Mouse (Mus musculus): Measurements from ENCODE around the gene Cdk8.

DNA sequence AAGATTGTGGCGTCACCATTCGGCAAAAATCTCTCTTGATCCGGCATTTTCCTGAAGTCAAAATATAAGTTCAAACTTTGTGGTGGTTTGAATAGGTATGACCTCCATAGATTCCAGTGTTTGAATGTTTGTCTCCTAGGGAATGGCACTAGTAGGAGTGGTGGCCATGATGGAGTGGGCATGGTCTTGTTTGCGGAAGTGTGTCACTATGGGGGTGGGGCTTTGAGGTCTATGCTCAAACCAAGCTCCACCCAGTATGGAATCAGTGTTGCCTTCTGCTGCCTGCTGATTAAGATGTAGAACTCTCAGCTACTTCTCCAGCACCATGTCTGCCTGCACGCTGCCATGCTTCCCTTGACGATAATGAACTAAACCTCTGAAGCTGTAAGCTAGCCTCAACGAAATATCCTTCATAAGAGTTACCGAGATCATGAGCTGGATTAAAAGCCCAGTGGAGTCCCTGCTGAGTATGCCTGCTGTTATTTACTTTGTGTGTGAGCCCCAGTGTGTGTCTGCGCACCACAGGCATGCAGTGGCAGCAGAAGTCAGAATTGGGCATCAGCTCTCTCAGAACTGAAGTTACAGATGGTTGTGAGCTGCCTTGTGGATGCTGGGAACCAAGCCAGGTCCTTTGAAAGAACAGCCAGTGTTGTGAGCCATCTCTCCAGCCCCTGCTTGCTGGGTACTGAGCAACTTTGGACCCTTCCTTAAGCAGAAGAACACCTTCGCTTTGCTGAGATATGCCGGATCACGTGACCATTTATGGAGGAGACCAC, 114.1 kb downstream of the Cdk8 start:
- no peak for TF ChIP-seq GATA1 (IDR thresholded peaks at IDR 0.05; ENCODE audit: low read depth, low read length)
- TF ChIP-seq MAFK (IDR thresholded peaks at IDR 0.05; ENCODE audit: borderline replicate concordance, low read depth, low read length) = no peak
- no peak for TF ChIP-seq CTCF (IDR thresholded peaks at IDR 0.05 in 2 of 3, conservative IDR thresholded peaks at IDR 0.05 in 1 of 3; ENCODE audit: control insufficient read depth in 1 of 3, insufficient read depth in 1 of 3, low read depth in 2 of 3, low read length in 3 of 3, poor library complexity in 1 of 3, severe bottlenecking in 1 of 3)
- no peak for TF ChIP-seq MYC (IDR thresholded peaks at IDR 0.05; ENCODE audit: low read depth, low read length)
- TF ChIP-seq USF1 (IDR thresholded peaks at IDR 0.05; ENCODE audit: low read depth, low read length) = peak; percentile 45; the same call in 1 of the 2 replicates
- TF ChIP-seq CHD1 (IDR thresholded peaks at IDR 0.05; ENCODE audit: low read depth, low read length) = no peak
- TF ChIP-seq EP300 (IDR thresholded peaks at IDR 0.05; ENCODE audit: low read depth in 1 of 2, low read length in 2 of 2) = no peak
- no peak for TF ChIP-seq POLR2A (IDR thresholded peaks at IDR 0.05; ENCODE audit: control insufficient read depth in 1 of 2, insufficient read depth in 1 of 2, low read depth in 1 of 2, low read length in 2 of 2, poor library complexity in 1 of 2)
- no peak for TF ChIP-seq CHD2 (IDR thresholded peaks at IDR 0.05; ENCODE audit: low read length)

Measured in MEL (cell line).